8 mouse cellular contexts compared by ENCODE assay signal in genomic region chr14:31829761-31830562, GRCm38 (mm10). TPM values are rescaled to one million over a fixed set of nuclear protein-coding genes. Genes with fewer than 3 reads are reported as not detected.
A peak's percentile ranks its signal among the peaks of the same experiment; 100 is the strongest.
DNase-seq lines count a peak whose midpoint lies in the region; ATAC-seq and TF ChIP-seq lines count a peak whose summit lies in the region.

No protein-coding gene starts in this region.

- no peaks in the 10 kb centered on the region for H3K27me3 ChIP-seq in heart, postnatal 0 days (ENCODE audit: control insufficient read depth, insufficient read depth, low read length)
- no peaks in the 10 kb centered on the region for H3K27me3 ChIP-seq in liver, postnatal 0 days (ENCODE audit: insufficient read depth, low read length)
- no peaks in the 10 kb centered on the region for H3K27me3 ChIP-seq in neural tube, embryonic 13.5 days
- no peaks in the 10 kb centered on the region for H3K27me3 ChIP-seq in testis, adult 2 months (ENCODE audit: control insufficient read depth, insufficient read depth, low read length)

- no peaks in the 10 kb centered on the region for H3K36me3 ChIP-seq in heart, postnatal 0 days (replicated peaks; ENCODE audit: control insufficient read depth, insufficient read depth, low read length)
- H3K36me3 ChIP-seq in liver, postnatal 0 days (replicated peaks; ENCODE audit: insufficient read depth, low read length): no peaks in the 10 kb centered on the region
- H3K36me3 ChIP-seq in neural tube, embryonic 13.5 days: no peaks in the 10 kb centered on the region
- no peaks in the 10 kb centered on the region for H3K36me3 ChIP-seq in testis, adult 2 months (ENCODE audit: control insufficient read depth, insufficient read depth, low read length)

- peak overlapping the region; percentile 83 for H3K9ac ChIP-seq in heart, postnatal 0 days (replicated peaks; ENCODE audit: low read depth, low read length)
- H3K9ac ChIP-seq in liver, postnatal 0 days (replicated peaks): peak overlapping the region; percentile 81
- H3K9ac ChIP-seq in neural tube, embryonic 13.5 days: peak overlapping the region; percentile 85

- TF ChIP-seq CTCF in brain, embryonic 14.5 days (IDR thresholded peaks at IDR 0.05; ENCODE audit: borderline replicate concordance, extremely low read depth, insufficient read depth, insufficient read length): no peak
- no peak for TF ChIP-seq CTCF in heart, postnatal 0 days (IDR thresholded peaks at IDR 0.05; ENCODE audit: low read depth)
- no peak for TF ChIP-seq CTCF in liver, postnatal 0 days (IDR thresholded peaks at IDR 0.05; ENCODE audit: low read depth)
- TF ChIP-seq CTCF in testis, adult 2 months (IDR thresholded peaks at IDR 0.05; ENCODE audit: control insufficient read depth, insufficient read depth, insufficient replicate concordance, low read depth, low read length): no peak

- peak; percentile 68 for ATAC-seq in erythroid progenitor cell, adult 5-6 weeks (replicated peaks; ENCODE audit: low FRiP score, poor library complexity, severe bottlenecking)
- ATAC-seq in heart, postnatal 0 days (ENCODE audit: insufficient read depth, low read depth): peak; percentile 74
- ATAC-seq in liver, postnatal 0 days: peak; percentile 70
- ATAC-seq in neural tube, embryonic 13.5 days (ENCODE audit: low read depth): no peak; the same call in 1 of the 2 replicates

- peak overlapping the region; percentile 96 for H3K4me3 ChIP-seq in heart, postnatal 0 days (ENCODE audit: low read depth, low read length)
- peak overlapping the region; percentile 89 for H3K4me3 ChIP-seq in liver, postnatal 0 days (ENCODE audit: low read depth, low read length)
- H3K4me3 ChIP-seq in neural tube, embryonic 13.5 days: peak overlapping the region; percentile 98
- peak overlapping the region; percentile 100 for H3K4me3 ChIP-seq in testis, adult 2 months (ENCODE audit: control insufficient read depth, low read depth, low read length)

- TF ChIP-seq EP300 in heart, postnatal 0 days (IDR thresholded peaks at IDR 0.05; ENCODE audit: low read depth): no peak
- no peak for TF ChIP-seq EP300 in liver, postnatal 0 days (IDR thresholded peaks at IDR 0.05; ENCODE audit: low read depth)

- DNase-seq in CD4-positive helper T cell, adult 2 months (ENCODE audit: low read depth, low spot score): peak; percentile 84
- peak; percentile 53 for DNase-seq in brain, embryonic 14.5 days (ENCODE audit: low read depth)
- peak; percentile 32 for DNase-seq in heart, postnatal 0 days (ENCODE audit: low spot score)
- peak; percentile 65 to 81 for DNase-seq in kidney, postnatal 4 days
- peak; percentile 77 for DNase-seq in liver, postnatal 0 days

- no peaks in the 10 kb centered on the region for H3K9me3 ChIP-seq in heart, postnatal 0 days (replicated peaks; ENCODE audit: control insufficient read depth, low read length)
- H3K9me3 ChIP-seq in liver, postnatal 0 days (ENCODE audit: low read length): no peaks in the 10 kb centered on the region
- no peaks in the 10 kb centered on the region for H3K9me3 ChIP-seq in neural tube, embryonic 13.5 days

- no peak for TF ChIP-seq POLR2A in brain, embryonic 14.5 days (IDR thresholded peaks at IDR 0.05; ENCODE audit: borderline replicate concordance, extremely low read depth, insufficient read depth, insufficient read length, poor library complexity, severe bottlenecking)
- no peak; the same call in 1 of the 2 replicates for TF ChIP-seq POLR2A in testis, adult 2 months (IDR thresholded peaks at IDR 0.05; ENCODE audit: control insufficient read depth, low read depth, low read length)

- H3K4me1 ChIP-seq in heart, postnatal 0 days (ENCODE audit: control insufficient read depth, insufficient read depth): peaks cover 4% of the 10 kb centered on the region
- H3K4me1 ChIP-seq in liver, postnatal 0 days (ENCODE audit: insufficient read depth): peaks cover 8% of the 10 kb centered on the region
- H3K4me1 ChIP-seq in neural tube, embryonic 13.5 days (replicated peaks): peaks cover 16% of the 10 kb centered on the region
- H3K4me1 ChIP-seq in testis, adult 2 months (ENCODE audit: control insufficient read depth, insufficient read depth, low read length): no peaks in the 10 kb centered on the region

- H3K27ac ChIP-seq in heart, postnatal 0 days (ENCODE audit: low read depth): peak overlapping the region; percentile 94
- H3K27ac ChIP-seq in liver, postnatal 0 days (ENCODE audit: low read depth): peak overlapping the region; percentile 94
- peak overlapping the region; percentile 92 for H3K27ac ChIP-seq in neural tube, embryonic 13.5 days (replicated peaks)
- H3K27ac ChIP-seq in testis, adult 2 months (ENCODE audit: control insufficient read depth, insufficient read depth, low read depth, low read length): peak overlapping the region; percentile 95

- under 1% methylated on average over 59 of the region's 97 CpGs for WGBS in heart, postnatal 0 days
- under 1% methylated on average over 63 of the region's 97 CpGs for WGBS in liver, postnatal 0 days (ENCODE audit: insufficient replicate concordance)
- under 1% methylated on average over 92 of the region's 97 CpGs for WGBS in neural tube, embryonic 13.5 days

- H3K4me2 ChIP-seq in heart, postnatal 0 days (ENCODE audit: low read depth, low read length): peak overlapping the region; percentile 98
- H3K4me2 ChIP-seq in liver, postnatal 0 days (ENCODE audit: low read depth, low read length): peak overlapping the region; percentile 91
- peak overlapping the region; percentile 93 for H3K4me2 ChIP-seq in neural tube, embryonic 13.5 days

RNA-seq across cellular contexts. Expression of gene Ankrd28, which starts 0.5 kb away (rescaled TPM):
- polyA plus RNA-seq in brain, embryonic 14.5 days (2012; rRNA removed): 18.4 and 23.9 TPM in 2 replicates
- 21.4 and 21.6 TPM in 2 replicates for total RNA-seq in erythroid progenitor cell, adult 5-6 weeks (2015; ENCODE audit: low replicate concordance)
- total RNA-seq in erythroid progenitor cell, adult 5-6 weeks (2017; ENCODE audit: low replicate concordance): 20.4 and 26.2 TPM in 2 replicates
- 16.2 and 17.7 TPM in 2 replicates for total RNA-seq in heart, postnatal 0 days (2014; rRNA removed; ENCODE audit: low replicate concordance)
- 3.8 and 4.5 TPM in 2 replicates for polyA plus RNA-seq in heart, postnatal 0 days (2015; fragmentation: Nextera tagmentation; extraction: Ambion mirVana)
- polyA plus RNA-seq in liver, postnatal 0 days (2015; fragmentation: Nextera tagmentation; extraction: Ambion mirVana): 3.2 TPM in 2 replicates
- 7.9 and 8.6 TPM in 2 replicates for polyA plus RNA-seq in neural tube, embryonic 13.5 days (2015; fragmentation: Nextera tagmentation; extraction: Ambion mirVana)
- 20.9 and 25.7 TPM in 2 replicates for polyA plus RNA-seq in testis, adult 2 months (2012; rRNA removed)

Comparison
In these comparisons a context has a peak if more than half of its experiments do, and no peak if none do; other contexts are left out.
1. DNase-seq: peak in every context shown above with its lines; median percentile 84 in CD4-positive helper T cell, adult 2 months; 77 in liver, postnatal 0 days; 73 in kidney, postnatal 4 days; 53 in brain, embryonic 14.5 days; 32 in heart, postnatal 0 days.